Mouse (Mus musculus) neural tube, embryonic 10.5 days (tissue): ENCODE data around the gene Igfl3.

Experiments
- DNase-seq: peaks from one replicate; pipeline ENCODE4 v3.0.0-alpha.2; 2017; ENCODE audit warnings: low spot score; ENCODE audit errors: extremely low spot score

Igfl3 gene

DNA sequence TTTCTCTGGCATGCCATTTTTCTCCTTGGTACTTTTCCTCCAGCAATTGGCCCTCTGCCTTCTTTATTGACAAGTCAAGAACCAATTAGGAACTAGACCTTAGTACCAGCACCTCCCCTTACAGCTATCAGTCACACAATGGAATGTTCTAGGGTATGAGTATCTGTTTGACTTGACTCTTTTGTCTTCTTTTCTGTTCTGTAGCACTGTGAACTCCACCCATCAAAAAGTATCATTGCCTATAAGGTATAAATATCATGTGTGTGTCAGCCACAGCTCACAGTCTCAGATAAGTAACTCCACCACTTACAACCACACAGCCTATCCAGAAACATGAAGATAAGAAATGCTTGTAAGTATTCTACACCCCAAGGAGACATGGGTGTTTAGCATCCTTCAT, at the start of gene Igfl3:
Gene Igfl3 (plus strand): TSS at position 301 of the 400 bp plus-strand sequence.
- DNase-seq: no peak

DNA sequence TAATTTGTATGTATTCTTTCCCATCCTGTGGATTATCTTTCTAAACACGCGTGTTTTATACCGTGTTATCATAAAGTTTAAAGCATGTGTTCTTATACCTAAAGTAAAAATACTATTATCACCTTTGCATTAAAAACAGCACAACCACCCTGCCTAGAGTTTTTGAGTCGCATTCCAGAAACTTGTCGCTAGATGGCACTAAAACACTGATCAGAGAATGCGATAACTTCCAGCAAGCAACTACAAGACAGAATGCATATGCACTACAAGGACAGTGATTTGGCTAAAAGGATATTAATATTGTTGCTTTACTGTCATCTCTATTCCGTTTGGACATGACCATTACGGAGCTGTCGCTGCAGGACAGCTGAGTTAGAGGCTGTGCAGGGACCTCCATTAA, 34.6 kb downstream of the Igfl3 start:
- peak; percentile 12 for DNase-seq

DNA sequence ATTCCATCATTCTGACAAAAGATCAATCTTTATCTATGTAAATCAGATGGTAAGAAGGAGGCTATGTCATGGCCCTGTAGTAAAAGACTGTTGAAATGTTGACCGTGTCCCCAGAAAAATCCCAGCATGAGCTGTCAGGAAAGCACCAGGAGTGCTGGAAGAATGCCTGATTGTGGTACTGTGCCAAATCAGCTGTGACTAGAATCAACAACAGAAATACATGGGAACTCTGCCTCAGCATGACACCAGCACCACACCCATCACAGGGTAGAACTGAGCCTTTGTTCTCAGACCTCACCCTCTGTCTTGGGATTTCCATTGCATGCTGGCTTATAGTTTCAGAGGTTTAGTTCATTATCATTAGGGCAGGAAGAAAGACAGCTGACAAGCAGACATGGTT, 38.4 kb downstream of the Igfl3 start:
- DNase-seq: no peak
